Mouse (Mus musculus): ENCODE measurements around the gene 2510009E07Rik. TPM values are rescaled to one million over a fixed set of nuclear protein-coding genes. Genes with fewer than 3 reads are reported as not detected.

Gene 2510009E07Rik
- polyA plus RNA-seq, 1 experiment from 2014 or later: 21.3 TPM

DNA sequence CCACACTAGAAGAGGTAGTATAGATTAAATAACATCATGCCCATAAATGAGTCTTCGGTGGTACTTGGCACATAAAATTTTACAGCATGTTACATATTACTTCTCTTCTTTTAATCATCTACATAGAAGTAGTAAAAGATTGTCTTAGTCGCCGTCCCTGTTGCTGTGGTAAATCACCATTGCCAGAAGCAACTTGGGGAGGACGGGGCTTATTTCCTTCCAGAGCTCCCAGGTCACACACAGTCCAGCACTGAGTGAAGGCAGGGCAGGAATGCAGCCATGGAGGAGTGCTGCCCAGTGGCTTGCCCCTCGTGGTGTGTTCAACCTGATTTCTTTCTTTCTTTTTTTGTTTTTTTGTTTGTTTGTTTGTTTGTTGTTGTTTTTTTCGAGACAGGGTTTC is 90.1 kb downstream of the 2510009E07Rik start:
- H3K27ac ChIP-seq: no peak overlapping the region
- H3K9ac ChIP-seq: no peak overlapping the region
- no peak for ATAC-seq (ENCODE audit: insufficient number of reproducible peaks, insufficient read depth, low FRiP score, low TSS enrichment, low read depth)
- 74% methylated on average over 6 of the region's 6 CpGs for WGBS
- no peaks in the 10 kb centered on the region for H3K9me3 ChIP-seq
- no peaks in the 10 kb centered on the region for H3K27me3 ChIP-seq
- no peak overlapping the region for H3K4me3 ChIP-seq
- no peak overlapping the region for H3K4me2 ChIP-seq
- H3K4me1 ChIP-seq: peaks cover 9% of the 10 kb centered on the region; the same call in 1 of the 2 replicates
- no peaks in the 10 kb centered on the region for H3K36me3 ChIP-seq

Other genes with a start within 250 kb of the 2510009E07Rik start
- 2.3 and 2.4 TPM in 2 replicates for gene Ehhadh, start 93.1 kb upstream of the 2510009E07Rik start, polyA plus RNA-seq (2015; fragmentation: Nextera tagmentation; extraction: Ambion mirVana)
- 0.81 and 0.95 TPM in 2 replicates for gene Map3k13, start 99.7 kb upstream of the 2510009E07Rik start, polyA plus RNA-seq (2015; fragmentation: Nextera tagmentation; extraction: Ambion mirVana)